Mouse (Mus musculus): ENCODE results near the gene Drd4.

Drd4 gene

DNA sequence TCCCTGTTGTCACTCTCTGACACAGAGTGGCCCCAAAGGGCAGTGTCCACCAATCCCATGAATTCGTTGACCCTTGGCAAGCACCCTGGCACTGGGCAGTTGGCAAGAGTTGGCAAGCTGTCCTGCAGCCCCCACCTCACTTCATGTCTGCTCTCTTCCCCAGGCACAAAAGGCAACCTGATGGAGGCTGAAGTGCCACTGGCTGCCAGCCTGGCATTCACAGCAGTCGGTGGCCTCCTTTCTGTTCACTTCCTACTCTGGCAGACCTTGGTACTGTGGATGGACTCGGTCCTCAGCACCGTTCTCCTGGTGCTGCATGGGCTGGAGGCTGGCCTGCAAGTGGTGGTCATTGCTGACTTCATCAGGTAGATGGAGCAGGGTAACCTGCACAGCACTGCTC, 43.9 kb downstream of the Drd4 start:
- no peak for DNase-seq (ENCODE audit: low spot score)

DNA sequence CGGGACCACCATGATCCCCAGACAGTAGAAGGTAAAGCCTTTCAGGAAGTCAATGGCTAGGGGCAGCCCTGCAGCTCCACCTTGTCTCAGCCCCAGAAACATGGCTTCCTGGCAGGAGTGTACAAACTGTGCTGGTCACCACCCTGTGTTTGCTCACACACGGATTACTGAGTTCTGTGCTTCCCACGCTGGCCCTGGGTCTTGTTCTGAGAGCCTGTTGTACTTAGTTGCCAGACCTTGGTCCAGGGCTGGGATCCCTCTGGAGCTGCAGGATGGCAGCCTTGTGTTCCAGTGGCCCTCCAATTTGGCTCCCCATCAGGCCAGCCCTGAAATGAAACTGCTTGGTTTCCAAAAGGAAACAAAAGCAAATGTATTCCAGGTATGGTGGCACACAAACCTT, 44.5 kb downstream of the Drd4 start:
- no peak for DNase-seq (ENCODE audit: low spot score)

DNA sequence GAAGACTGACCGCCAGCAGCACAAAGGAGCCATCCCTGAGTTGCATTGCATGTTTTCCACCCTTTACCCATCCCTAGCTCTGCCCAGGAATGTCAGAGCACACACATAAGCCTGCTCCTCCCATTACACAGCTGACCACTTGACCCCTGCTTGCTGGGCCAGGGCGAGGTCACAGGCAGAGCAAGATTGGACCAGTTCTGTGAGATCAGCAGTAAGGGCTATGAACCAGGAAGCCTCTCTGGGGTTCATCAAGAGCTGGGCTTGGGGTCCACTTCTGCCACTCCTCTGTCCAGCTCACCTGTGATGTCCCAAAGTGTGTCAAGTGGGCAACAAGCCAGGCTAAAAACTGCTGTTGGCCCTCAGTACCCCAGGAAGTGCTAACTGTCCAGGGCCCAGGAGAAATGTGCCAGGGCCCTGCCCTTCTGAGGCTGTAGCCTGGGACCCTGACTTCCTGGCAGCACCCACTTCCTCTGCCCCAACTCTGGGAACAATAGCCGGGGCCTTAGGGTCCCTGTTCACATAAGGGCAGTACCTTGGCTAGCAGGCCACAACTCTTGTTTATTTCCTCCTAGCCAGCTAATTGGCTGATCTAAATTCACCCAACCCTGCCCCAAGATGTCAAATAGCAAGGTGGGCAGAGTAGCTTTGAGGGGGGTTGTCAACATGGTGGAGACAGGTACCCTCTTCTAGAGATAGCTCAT, 46.1 kb downstream of the Drd4 start:
- no peak for DNase-seq (ENCODE audit: low spot score)

DNA sequence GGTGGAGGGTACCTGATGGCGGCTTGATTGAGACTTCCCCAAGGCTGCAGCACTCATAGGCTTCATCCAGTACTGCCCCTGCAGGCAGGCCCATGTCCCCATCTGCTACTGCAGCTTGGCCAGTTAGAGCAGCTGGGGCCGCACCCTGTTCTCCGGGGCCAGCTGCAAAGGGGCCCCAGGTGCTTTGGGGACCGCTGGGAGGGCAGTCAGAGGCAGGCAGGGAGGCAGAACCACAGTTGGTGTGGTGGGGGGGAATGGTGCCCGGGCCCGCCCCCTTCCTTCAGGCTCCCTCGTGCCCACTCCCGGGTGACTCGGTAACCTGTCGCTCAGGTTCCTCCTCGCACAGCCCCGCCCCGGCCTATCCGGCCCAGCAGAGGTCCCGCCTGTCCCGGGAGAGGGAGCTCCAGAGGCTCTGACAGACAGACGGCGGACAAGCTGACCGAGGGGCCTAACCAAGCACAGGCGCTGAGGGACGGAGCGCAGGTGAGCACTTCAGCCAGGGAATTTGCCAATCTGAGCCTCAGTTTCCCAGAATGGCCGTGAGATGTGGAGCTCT, 46.8 kb downstream of the Drd4 start, which contains the start of gene Eps8l2:
Gene Eps8l2 (plus strand): TSS at position 305 of the 556 bp plus-strand sequence.
- DNase-seq (ENCODE audit: low spot score), result no peak

DNA sequence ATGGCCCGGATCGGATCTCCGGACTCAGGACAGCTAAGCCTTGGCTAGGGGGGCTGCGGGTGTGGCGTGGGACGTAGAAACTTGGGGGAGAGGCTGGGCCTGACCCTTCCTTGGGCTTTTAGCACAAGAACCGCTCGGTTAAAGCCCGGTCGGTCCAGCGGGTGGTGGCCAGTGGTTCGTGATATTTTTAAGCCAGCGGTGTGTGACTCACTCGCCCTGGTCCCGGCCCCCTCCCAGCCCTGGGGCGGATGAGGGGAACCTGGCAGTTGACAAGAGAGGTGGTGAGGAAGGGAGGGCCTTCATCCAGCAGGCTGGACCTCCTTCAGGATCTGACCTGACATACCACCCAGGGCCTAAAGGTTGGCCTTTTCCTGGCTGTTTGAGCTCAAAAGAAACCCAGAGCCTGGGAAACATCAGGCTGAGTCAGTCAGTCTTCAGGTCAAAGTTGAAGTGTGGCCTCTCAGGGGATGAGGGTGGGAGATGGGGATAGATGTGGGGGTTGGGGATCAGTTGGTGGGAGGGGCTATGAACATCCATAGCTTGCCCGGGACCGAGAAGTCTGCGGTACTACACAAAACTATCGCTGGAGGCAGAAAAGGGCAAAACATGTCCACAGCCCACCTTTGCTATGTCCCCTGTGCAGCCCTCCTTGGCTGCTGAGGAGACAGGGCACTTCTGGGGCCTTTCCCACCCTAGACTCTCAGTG, 47.6 kb downstream of the Drd4 start:
- DNase-seq (ENCODE audit: low spot score), result no peak

DNA sequence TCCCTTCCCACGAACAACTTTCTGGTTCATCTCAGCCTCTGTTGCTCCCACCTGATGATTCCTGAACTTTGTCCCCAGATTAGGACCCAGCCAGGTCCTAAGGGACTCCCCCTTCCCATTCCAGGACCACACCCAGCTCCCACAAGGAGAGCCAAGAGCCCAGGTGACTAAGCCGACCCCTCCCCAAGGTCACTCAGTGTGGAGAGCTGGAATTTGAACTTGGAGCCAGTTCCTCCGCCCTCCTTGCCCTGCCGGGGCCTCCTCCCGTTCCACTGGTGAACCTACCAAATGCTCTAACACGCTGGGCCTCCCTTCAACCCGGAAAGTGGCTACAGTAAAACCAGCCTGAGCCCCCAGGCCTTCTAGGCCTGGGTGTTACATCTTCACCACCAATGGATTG, 48.2 kb downstream of the Drd4 start:
- no peak for DNase-seq (ENCODE audit: low spot score)

DNA sequence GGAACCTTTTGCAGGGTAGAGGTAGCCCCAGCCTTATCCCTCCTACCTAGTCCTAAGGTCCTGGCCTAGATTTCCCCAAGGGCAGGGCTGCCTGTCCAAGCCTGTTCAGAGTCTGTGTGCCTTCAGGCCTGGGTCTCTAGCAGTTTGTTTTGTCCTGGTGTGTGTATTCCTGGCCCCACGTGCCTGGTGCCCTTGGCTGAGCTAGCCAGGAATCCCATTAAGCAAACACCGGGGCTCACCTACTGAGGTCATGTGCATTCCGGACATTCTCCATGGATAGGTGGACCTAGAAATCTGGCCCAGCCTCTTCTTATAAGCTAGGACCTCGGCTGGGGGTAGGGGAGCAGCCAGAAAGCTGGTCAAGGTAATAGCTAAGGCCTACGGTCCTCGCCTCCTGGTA, 48.7 kb downstream of the Drd4 start:
- no peak for DNase-seq (ENCODE audit: low spot score)

DNA sequence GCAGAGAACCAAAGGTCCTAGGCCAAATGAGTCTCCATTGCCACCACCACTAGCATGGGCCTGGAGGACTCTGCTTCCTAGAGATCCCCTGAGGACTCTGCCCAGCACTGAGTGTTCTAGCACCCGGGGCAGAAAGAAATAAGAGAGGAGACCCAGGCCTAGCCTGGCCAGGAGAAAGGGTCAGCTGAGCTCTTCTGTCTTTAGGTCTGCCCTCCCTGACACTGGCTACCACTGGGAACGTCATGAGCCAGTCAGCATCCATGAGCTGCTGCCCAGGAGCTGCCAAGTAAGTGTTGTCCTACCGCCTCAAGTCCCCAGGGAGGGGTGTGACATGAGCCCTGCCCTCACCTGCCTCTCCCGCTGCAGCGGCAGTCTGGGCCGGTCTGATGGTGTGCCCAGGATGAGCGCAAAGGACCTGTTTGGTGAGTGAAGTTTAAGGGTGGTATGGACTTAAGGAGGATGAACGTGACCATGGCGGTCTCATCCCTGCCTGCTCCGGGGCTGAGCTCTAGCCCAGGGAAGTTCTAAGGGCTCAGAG, 50.0 kb downstream of the Drd4 start:
- no peak for DNase-seq (ENCODE audit: low spot score)

DNA sequence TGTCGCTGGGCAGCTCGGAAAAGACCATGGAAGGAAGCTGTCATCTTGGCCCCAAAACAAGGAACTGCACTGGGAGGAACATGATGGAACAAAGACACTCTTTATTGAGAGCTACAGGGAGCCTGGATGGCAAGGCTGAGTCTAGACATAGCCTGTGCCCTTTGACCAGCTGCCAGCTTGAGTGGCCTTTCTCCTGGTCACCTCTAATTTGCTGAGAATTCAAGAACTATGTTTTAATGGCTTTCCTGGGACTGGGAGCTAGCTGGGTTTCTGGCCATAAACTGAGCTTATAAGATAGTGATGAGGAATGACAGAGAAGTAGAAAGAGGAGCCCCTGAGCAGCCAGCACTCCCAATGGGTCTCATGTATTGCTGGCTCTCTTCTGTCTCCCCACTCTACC, 51.4 kb downstream of the Drd4 start:
- DNase-seq (ENCODE audit: low spot score), result no peak

DNA sequence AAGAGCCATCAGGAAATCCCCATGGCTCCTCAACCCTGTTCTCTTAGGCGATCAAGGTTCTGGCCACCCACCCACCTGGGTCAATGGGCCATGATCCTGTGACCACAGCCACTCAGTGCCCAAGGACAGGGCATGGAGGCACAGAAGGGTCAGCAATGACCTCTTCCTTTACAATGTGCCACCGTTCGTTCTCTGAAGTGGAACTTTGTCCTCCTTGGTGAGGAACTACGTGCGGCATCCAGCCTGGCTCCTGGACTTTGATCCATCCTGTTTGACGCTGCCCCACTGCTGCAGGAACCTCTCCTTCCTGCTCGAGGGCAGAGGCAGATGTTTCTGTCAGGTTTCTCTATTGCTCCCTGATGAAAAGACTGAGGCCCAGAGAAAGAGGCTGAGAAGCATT, 51.9 kb downstream of the Drd4 start:
- DNase-seq (ENCODE audit: low spot score), result no peak

DNA sequence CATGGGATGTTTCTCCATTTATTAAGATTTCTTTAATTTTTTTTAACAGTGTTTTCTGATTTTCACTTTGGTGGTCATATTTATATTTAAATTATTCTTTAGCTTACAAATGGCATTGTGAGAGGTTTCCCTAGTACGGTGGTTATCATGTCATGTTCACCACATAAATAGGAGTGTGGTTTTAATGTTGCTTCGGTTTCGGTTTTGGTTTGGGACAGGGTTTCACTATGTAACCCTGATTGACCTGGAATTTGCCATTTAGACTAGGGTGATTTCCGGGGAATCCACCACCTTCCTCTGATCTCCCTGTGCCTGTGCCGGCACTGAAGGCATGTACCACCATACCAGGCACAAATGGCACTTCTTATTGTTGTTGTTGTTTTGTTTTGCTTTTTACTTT, 53.0 kb downstream of the Drd4 start:
- DNase-seq (ENCODE audit: low spot score), result no peak
